Mouse (Mus musculus): ENCODE results near the gene Lpin1. TPM values are rescaled to one million over a fixed set of nuclear protein-coding genes. Genes with fewer than 3 reads are reported as not detected.

Lpin1 gene
- polyA plus RNA-seq, 1 experiment from 2014 or later: 8.1 TPM

DNA sequence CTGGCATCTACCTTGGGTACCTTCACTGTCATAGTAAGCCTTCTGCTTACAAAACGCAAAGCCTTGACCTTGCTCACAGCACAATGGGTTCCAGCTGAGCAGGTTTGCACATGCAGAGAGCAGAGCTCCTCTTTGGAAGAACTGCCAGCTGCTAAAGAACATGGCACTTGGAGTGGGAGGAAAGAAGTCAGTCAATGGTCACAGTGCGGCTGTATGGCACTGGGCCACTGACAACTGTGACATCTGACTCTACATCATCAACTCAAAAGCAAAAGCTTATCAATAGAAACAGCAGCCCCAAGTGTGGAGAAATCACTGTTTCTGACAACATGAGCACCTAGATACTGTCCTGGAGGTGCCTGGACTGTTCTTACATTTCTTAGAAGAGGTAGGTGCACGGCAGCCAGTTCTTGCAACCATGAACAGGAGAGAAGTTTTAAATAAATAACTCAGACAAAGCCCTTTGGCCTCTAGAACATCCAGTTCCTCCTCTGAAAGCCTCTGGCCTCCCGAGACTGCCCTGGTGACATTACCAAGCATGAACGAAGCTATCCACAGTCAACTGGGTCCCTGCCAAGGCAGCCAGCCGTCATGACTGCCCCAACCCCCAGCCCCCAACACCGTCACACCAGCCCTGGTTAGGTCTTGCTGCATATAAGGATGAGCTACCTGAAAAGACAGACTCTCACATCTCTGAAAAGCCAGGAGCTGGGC lies 19.5 kb upstream of the Lpin1 start:
- 47% methylated on average over 7 of the region's 7 CpGs for WGBS
- H3K4me1 ChIP-seq (replicated peaks; ENCODE audit: control insufficient read depth, insufficient read depth, low read length): no peaks in the 10 kb centered on the region
- H3K9me3 ChIP-seq (ENCODE audit: control insufficient read depth, low read length): no peaks in the 10 kb centered on the region
- no peak overlapping the region for H3K27ac ChIP-seq (ENCODE audit: low read length)
- H3K27me3 ChIP-seq (ENCODE audit: control insufficient read depth, insufficient read depth, low read depth, low read length): no peaks in the 10 kb centered on the region
- no peak overlapping the region for H3K9ac ChIP-seq (ENCODE audit: low read length)
- H3K4me2 ChIP-seq (ENCODE audit: low read depth, low read length): no peak overlapping the region
- no peak overlapping the region for H3K4me3 ChIP-seq (ENCODE audit: low read length)
- no peak for ATAC-seq (ENCODE audit: low read depth)
- no peaks in the 10 kb centered on the region for H3K36me3 ChIP-seq (ENCODE audit: control insufficient read depth, insufficient read depth, low read length)

- no peak overlapping the region for H3K4me2 ChIP-seq (ENCODE audit: low read depth, low read length)
- H3K4me3 ChIP-seq (ENCODE audit: low read length): no peak overlapping the region
- ATAC-seq (ENCODE audit: low read depth): no peak
- WGBS: 59% methylated on average over 3 of the region's 3 CpGs
- no peak overlapping the region for H3K9ac ChIP-seq (ENCODE audit: low read length)
- H3K27me3 ChIP-seq (ENCODE audit: control insufficient read depth, insufficient read depth, low read depth, low read length): no peaks in the 10 kb centered on the region
- no peak overlapping the region for H3K27ac ChIP-seq (ENCODE audit: low read length)
- no peaks in the 10 kb centered on the region for H3K9me3 ChIP-seq (ENCODE audit: control insufficient read depth, low read length)
- peaks cover 20% of the 10 kb centered on the region for H3K4me1 ChIP-seq (replicated peaks; ENCODE audit: control insufficient read depth, insufficient read depth, low read length)
- H3K36me3 ChIP-seq (ENCODE audit: control insufficient read depth, insufficient read depth, low read length): no peaks in the 10 kb centered on the region
These were observed 9.5 kb upstream of the Lpin1 start for GRCm38 (mm10) chr12:16620230-16620629.

- Histone ChIP-seq H3K36me3 (ENCODE audit: control insufficient read depth, insufficient read depth, low read length) (no peaks in the 10 kb centered on the region), H3K4me2 (ENCODE audit: low read depth, low read length) (no peak overlapping the region), H3K4me1 (replicated peaks; ENCODE audit: control insufficient read depth, insufficient read depth, low read length) (peaks cover 20% of the 10 kb centered on the region), H3K9me3 (ENCODE audit: control insufficient read depth, low read length) (no peaks in the 10 kb centered on the region), H3K27ac (ENCODE audit: low read length) (peak overlapping the region; percentile 69), H3K4me3 (ENCODE audit: low read length) (no peak overlapping the region), H3K27me3 (ENCODE audit: control insufficient read depth, insufficient read depth, low read depth, low read length) (no peaks in the 10 kb centered on the region), H3K9ac (ENCODE audit: low read length) (no peak overlapping the region)
- ATAC-seq (ENCODE audit: low read depth): no peak
- WGBS: 81% methylated on average over 6 of the region's 6 CpGs
These were observed 8.7 kb upstream of the Lpin1 start for GRCm38 (mm10) chr12:16619453-16619852.

GRCm38 (mm10) chr12:16618512-16619274 lies 7.9 kb upstream of the Lpin1 start:
- peak overlapping the region; percentile 69 for H3K27ac ChIP-seq (ENCODE audit: low read length)
- peak; percentile 94 for ATAC-seq (ENCODE audit: low read depth)
- peak overlapping the region; percentile 32; the same call in 1 of the 2 replicates for H3K4me2 ChIP-seq (ENCODE audit: low read depth, low read length)
- H3K9ac ChIP-seq (ENCODE audit: low read length): no peak overlapping the region
- H3K36me3 ChIP-seq (ENCODE audit: control insufficient read depth, insufficient read depth, low read length): no peaks in the 10 kb centered on the region
- WGBS: 12% methylated on average over 12 of the region's 12 CpGs
- H3K9me3 ChIP-seq (ENCODE audit: control insufficient read depth, low read length): no peaks in the 10 kb centered on the region
- no peaks in the 10 kb centered on the region for H3K27me3 ChIP-seq (ENCODE audit: control insufficient read depth, insufficient read depth, low read depth, low read length)
- H3K4me3 ChIP-seq (ENCODE audit: low read length): no peak overlapping the region
- peaks cover 20% of the 10 kb centered on the region for H3K4me1 ChIP-seq (replicated peaks; ENCODE audit: control insufficient read depth, insufficient read depth, low read length)

GRCm38 (mm10) chr12:16615738-16616137 lies 5.0 kb upstream of the Lpin1 start:
- no peaks in the 10 kb centered on the region for H3K27me3 ChIP-seq (ENCODE audit: control insufficient read depth, insufficient read depth, low read depth, low read length)

DNA sequence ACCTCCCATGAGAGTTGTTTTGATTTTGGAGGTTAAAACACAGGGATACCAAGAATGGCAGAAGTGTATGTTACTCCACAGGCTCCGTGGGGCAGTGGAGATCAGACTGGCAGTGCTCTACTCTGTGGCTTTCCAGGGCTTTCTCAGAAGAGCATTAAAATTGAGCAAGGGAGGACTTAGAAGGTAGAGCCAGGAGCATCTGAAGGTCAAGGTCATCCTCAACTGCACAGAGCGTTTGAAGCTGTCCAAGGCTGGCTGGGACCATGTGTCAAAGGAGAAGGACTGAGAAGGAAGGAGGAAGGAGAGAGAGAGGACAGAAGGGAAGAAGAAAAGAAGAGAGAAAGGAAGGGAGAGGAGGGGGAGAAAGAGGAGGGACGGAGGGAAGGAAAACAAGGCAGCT lies 3.8 kb upstream of the Lpin1 start:
- 35% methylated on average over 3 of the region's 3 CpGs for WGBS
- no peak overlapping the region for H3K4me2 ChIP-seq (ENCODE audit: low read depth, low read length)
- no peak overlapping the region for H3K9ac ChIP-seq (ENCODE audit: low read length)
- no peak for ATAC-seq (ENCODE audit: low read depth)
- H3K27me3 ChIP-seq (ENCODE audit: control insufficient read depth, insufficient read depth, low read depth, low read length): no peaks in the 10 kb centered on the region
- no peaks in the 10 kb centered on the region for H3K36me3 ChIP-seq (ENCODE audit: control insufficient read depth, insufficient read depth, low read length)
- H3K9me3 ChIP-seq (ENCODE audit: control insufficient read depth, low read length): no peaks in the 10 kb centered on the region
- no peak overlapping the region for H3K4me3 ChIP-seq (ENCODE audit: low read length)
- H3K4me1 ChIP-seq (replicated peaks; ENCODE audit: control insufficient read depth, insufficient read depth, low read length): peaks cover 17% of the 10 kb centered on the region
- H3K27ac ChIP-seq (ENCODE audit: low read length): no peak overlapping the region

More at GRCm38 (mm10) chr12:16615738-16616137, 5.0 kb upstream of the Lpin1 start:
- no peak overlapping the region for H3K4me2 ChIP-seq (ENCODE audit: low read depth, low read length)
- H3K9me3 ChIP-seq (ENCODE audit: control insufficient read depth, low read length): no peaks in the 10 kb centered on the region
- no peak for ATAC-seq (ENCODE audit: low read depth)
- H3K27ac ChIP-seq (ENCODE audit: low read length): no peak overlapping the region
- H3K9ac ChIP-seq (ENCODE audit: low read length): no peak overlapping the region
- 79% methylated on average over 2 of the region's 2 CpGs for WGBS
- H3K4me3 ChIP-seq (ENCODE audit: low read length): no peak overlapping the region
- peaks cover 20% of the 10 kb centered on the region for H3K4me1 ChIP-seq (replicated peaks; ENCODE audit: control insufficient read depth, insufficient read depth, low read length)
- H3K36me3 ChIP-seq (ENCODE audit: control insufficient read depth, insufficient read depth, low read length): no peaks in the 10 kb centered on the region

GRCm38 (mm10) chr12:16605624-16606023 lies 5.1 kb downstream of the Lpin1 start:
- Histone ChIP-seq H3K4me2 (ENCODE audit: low read depth, low read length) (no peak overlapping the region), H3K9me3 (ENCODE audit: control insufficient read depth, low read length) (no peaks in the 10 kb centered on the region), H3K9ac (ENCODE audit: low read length) (no peak overlapping the region), H3K36me3 (ENCODE audit: control insufficient read depth, insufficient read depth, low read length) (no peaks in the 10 kb centered on the region), H3K27ac (ENCODE audit: low read length) (no peak overlapping the region), H3K4me1 (replicated peaks; ENCODE audit: control insufficient read depth, insufficient read depth, low read length) (no peaks in the 10 kb centered on the region), H3K27me3 (ENCODE audit: control insufficient read depth, insufficient read depth, low read depth, low read length) (no peaks in the 10 kb centered on the region), H3K4me3 (ENCODE audit: low read length) (no peak overlapping the region)
- 51% methylated on average over 5 of the region's 5 CpGs for WGBS
- no peak for ATAC-seq (ENCODE audit: low read depth)

DNA sequence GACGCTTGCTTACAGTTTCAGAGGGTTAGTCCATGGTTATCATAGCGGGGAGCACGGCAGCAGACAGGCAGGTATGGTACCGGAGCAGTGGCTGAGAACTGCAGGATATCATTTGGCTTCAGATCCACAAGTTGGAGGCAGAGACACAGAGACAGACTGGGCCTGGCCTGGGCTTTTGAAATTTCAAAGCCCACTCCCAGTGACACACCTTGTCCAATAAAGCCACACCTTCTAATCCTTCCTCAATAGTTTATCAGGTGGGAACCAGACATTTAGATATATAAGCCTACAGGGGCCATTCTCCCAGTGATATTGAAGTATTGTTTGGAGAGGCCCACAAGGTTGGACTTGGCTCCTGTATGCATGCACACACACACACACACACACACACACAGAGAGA lies 8.5 kb downstream of the Lpin1 start:
- H3K9ac ChIP-seq (ENCODE audit: low read length): no peak overlapping the region
- no peaks in the 10 kb centered on the region for H3K27me3 ChIP-seq (ENCODE audit: control insufficient read depth, insufficient read depth, low read depth, low read length)
- no peak overlapping the region for H3K4me2 ChIP-seq (ENCODE audit: low read depth, low read length)
- no peaks in the 10 kb centered on the region for H3K36me3 ChIP-seq (ENCODE audit: control insufficient read depth, insufficient read depth, low read length)
- no peak for ATAC-seq (ENCODE audit: low read depth)
- no peaks in the 10 kb centered on the region for H3K4me1 ChIP-seq (replicated peaks; ENCODE audit: control insufficient read depth, insufficient read depth, low read length)
- H3K27ac ChIP-seq (ENCODE audit: low read length): no peak overlapping the region
- H3K4me3 ChIP-seq (ENCODE audit: low read length): no peak overlapping the region
- 80% methylated on average over 4 of the region's 4 CpGs for WGBS
- no peaks in the 10 kb centered on the region for H3K9me3 ChIP-seq (ENCODE audit: control insufficient read depth, low read length)

DNA sequence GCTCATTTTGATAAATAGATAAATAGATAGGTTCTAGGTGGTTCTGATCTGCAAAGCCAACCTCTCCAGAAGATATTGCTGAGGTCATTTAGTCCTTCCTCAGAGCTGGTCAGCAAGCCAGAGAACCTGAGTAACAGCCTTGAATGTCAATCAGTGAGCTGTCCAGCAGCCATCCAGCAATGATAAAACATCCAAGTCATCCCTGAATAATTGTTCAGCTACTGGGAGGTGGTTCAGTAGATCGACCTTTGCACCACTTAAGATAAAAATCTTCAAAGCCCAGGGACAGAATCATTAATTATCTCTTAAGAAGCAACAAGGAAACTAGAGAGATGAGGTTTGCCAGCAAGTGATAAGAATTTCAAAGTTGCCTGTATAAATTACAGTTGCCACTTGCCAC lies 10.4 kb downstream of the Lpin1 start:
- H3K27ac ChIP-seq (ENCODE audit: low read length): no peak overlapping the region
- H3K4me3 ChIP-seq (ENCODE audit: low read length): no peak overlapping the region
- H3K4me1 ChIP-seq (replicated peaks; ENCODE audit: control insufficient read depth, insufficient read depth, low read length): no peaks in the 10 kb centered on the region
- H3K9me3 ChIP-seq (ENCODE audit: control insufficient read depth, low read length): no peaks in the 10 kb centered on the region
- no peak for ATAC-seq (ENCODE audit: low read depth)
- H3K9ac ChIP-seq (ENCODE audit: low read length): no peak overlapping the region
- 15% methylated on average over 1 of the region's 1 CpGs for WGBS
- H3K4me2 ChIP-seq (ENCODE audit: low read depth, low read length): no peak overlapping the region
- H3K27me3 ChIP-seq (ENCODE audit: control insufficient read depth, insufficient read depth, low read depth, low read length): no peaks in the 10 kb centered on the region
- no peaks in the 10 kb centered on the region for H3K36me3 ChIP-seq (ENCODE audit: control insufficient read depth, insufficient read depth, low read length)

Measured in lung, embryonic 16.5 days (tissue).